1 mouse cellular context compared by ENCODE assay signal in the genomic region with DNA sequence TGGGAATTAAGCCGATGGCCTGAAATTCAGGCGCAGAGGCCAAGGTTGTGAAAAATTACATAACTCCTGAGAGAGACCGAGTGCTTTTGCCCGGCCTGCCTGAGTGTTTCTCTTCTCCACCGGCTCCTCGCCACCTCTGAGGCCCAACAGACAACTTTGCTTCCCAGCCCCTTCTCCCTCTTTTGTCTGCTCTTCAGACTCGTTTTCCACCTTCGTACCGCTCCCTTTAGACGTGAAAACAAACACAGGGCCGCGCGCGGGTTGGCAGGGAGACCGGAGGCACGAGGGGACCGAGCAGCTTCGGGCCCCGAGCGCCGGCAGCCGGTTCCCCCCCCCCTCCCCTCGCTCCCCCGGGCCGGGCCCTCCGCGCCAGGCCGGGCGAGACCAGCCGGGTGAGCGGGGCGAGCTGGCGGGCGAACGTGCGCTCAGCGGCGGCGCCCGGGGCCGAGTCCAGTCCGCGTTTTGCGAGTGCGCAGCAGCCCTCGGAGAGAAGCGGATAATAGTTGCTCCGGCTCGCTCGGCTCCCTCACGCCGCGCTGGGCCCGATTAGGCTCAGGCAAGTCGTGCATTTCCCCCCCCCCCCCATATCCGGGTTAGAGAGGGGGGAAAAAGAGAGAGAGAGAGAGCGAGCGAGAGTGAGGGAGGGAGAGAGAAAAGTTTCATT.
TF ChIP-seq lines count a peak whose summit lies in the region.

A gene (plus strand): TSS at position 493 of the 664 bp plus-strand sequence.

TF ChIP-seq in MEL, 35 proteins besides CTCF, POLR2A, EP300 and RAD21 (continued from another document):
- TF ChIP-seq HCFC1 (IDR thresholded peaks at IDR 0.05; ENCODE audit: low read depth, low read length) (peak; percentile 61; the same call in 1 of the 2 replicates), E2F4 (IDR thresholded peaks at IDR 0.05; ENCODE audit: borderline replicate concordance, low read depth, low read length) (no peak), RCOR1 (IDR thresholded peaks at IDR 0.05; ENCODE audit: low read depth, low read length) (no peak), CHD2 (IDR thresholded peaks at IDR 0.05; ENCODE audit: low read length) (no peak), UBTF (IDR thresholded peaks at IDR 0.05; ENCODE audit: borderline replicate concordance, insufficient read depth, low read depth, low read length) (peak; percentile 95; the same call in 1 of the 2 replicates), POLR2AphosphoS5 (IDR thresholded peaks at IDR 0.05; ENCODE audit: borderline replicate concordance, low read depth, low read length) (no peak), ELF1 (IDR thresholded peaks at IDR 0.05; ENCODE audit: low read depth, low read length) (peak; percentile 69), TBP (IDR thresholded peaks at IDR 0.05; ENCODE audit: low read depth, low read length) (peak; percentile 62; the same call in 1 of the 2 replicates), TAL1 (IDR thresholded peaks at IDR 0.05; ENCODE audit: low read length) (no peak), ZMIZ1 (IDR thresholded peaks at IDR 0.05; ENCODE audit: low read depth, low read length) (0 out of 2 replicates have a peak, but pooled peaks have one; percentile 42), USF2 (IDR thresholded peaks at IDR 0.05; ENCODE audit: borderline replicate concordance in 1 of 2, insufficient read depth in 1 of 2, low read depth in 1 of 2, low read length in 2 of 2) (no peak), ZC3H11A (IDR thresholded peaks at IDR 0.05; ENCODE audit: low read depth, low read length) (no peak), USF1 (IDR thresholded peaks at IDR 0.05; ENCODE audit: low read depth, low read length) (no peak), CHD1 (IDR thresholded peaks at IDR 0.05; ENCODE audit: low read depth, low read length) (peak; percentile 40; the same call in 1 of the 2 replicates), JUND (IDR thresholded peaks at IDR 0.05; ENCODE audit: low read depth, low read length) (0 out of 2 replicates have a peak, but pooled peaks have one; percentile 32), ETS1 (IDR thresholded peaks at IDR 0.05; ENCODE audit: low read depth, low read length) (0 out of 2 replicates have a peak, but pooled peaks have one; percentile 25), ZNF384 (IDR thresholded peaks at IDR 0.05; ENCODE audit: low read depth, low read length) (no peak)
